Mouse (Mus musculus) kidney, embryonic 16.5 days (tissue): ENCODE results near the gene Ffar1. TPM values are rescaled to one million over a fixed set of nuclear protein-coding genes. Genes with fewer than 3 reads are reported as not detected.

Experiments used
- ATAC-seq: fragments of 200-750 bp; cut with Nextera tagmentation; 2 replicates; pipeline ENCODE4 v1.8.0; 2017; ENCODE audit warnings: moderate TSS enrichment; ENCODE audit not compliant: low FRiP score, low TSS enrichment
- H3K27ac ChIP-seq: fragments of 300-500 bp; sonication (generic); 2 replicates; pipeline ENCODE4 v1.5.1; 2014; ENCODE audit warnings: low read length
- H3K27me3 ChIP-seq: fragments of 300-500 bp; sonication (generic); 2 replicates; pipeline ENCODE4 v1.6.1; 2014; ENCODE audit warnings: low read length, control low read depth, mixed read lengths; ENCODE audit not compliant: insufficient read depth
- H3K36me3 ChIP-seq: fragments of 300-500 bp; sonication (generic); 2 replicates; pipeline ENCODE4 v1.6.1; 2014; ENCODE audit warnings: low read length, control low read depth, mixed read lengths; ENCODE audit not compliant: insufficient read depth
- H3K4me1 ChIP-seq: fragments of 300-500 bp; sonication (generic); 2 replicates; pipeline ENCODE4 v1.6.1; 2014; ENCODE audit warnings: low read length, control low read depth, mixed read lengths; ENCODE audit not compliant: insufficient read depth
- H3K4me2 ChIP-seq: fragments of 300-500 bp; sonication (generic); replicated peaks from 2 replicates; pipeline ENCODE4 v1.6.1; 2014; ENCODE audit warnings: low read depth, low read length
- H3K4me3 ChIP-seq: fragments of 300-500 bp; sonication (generic); 2 replicates; pipeline ENCODE4 v1.5.1; 2014; ENCODE audit warnings: mild to moderate bottlenecking, low read length
- H3K9ac ChIP-seq: fragments of 300-500 bp; sonication (generic); replicated peaks from 2 replicates; pipeline ENCODE4 v1.6.1; 2014; ENCODE audit warnings: low read length
- H3K9me3 ChIP-seq: fragments of 300-500 bp; sonication (generic); 2 replicates; pipeline ENCODE4 v1.6.1; 2016; ENCODE audit warnings: low read length, control low read depth
- WGBS: fragments of 180-500 bp; shearing (Covaris S2); extraction: QIAGEN DNeasy Blood & Tissue Kit; methylation state at CpG from one replicate; pipeline ENCODE4 v1.1.7; 2014; 5-methylcytosine and 5-hydroxymethylcytosine counted together
- polyA plus RNA-seq: library from polyadenylated mRNA; unstranded; fragments of >200 nt; fragmentation: Nextera tagmentation; extraction: Ambion mirVana; gene quantifications from 2 replicates; pipeline ENCODE4 v1.2.1, GENCODE M21; 2015

Ffar1 gene
- polyA plus RNA-seq, 1 experiment from 2014 or later, result not detected

- Histone ChIP-seq H3K9me3 (no peaks in the 10 kb centered on the region), H3K36me3 (no peaks in the 10 kb centered on the region), H3K4me2 (no peak overlapping the region), H3K9ac (no peak overlapping the region), H3K4me3 (no peak overlapping the region), H3K27me3 (no peaks in the 10 kb centered on the region), H3K27ac (no peak overlapping the region), H3K4me1 (peaks cover 3% of the 10 kb centered on the region)
- WGBS, result 56% methylated on average over 6 of the region's 6 CpGs
- ATAC-seq, result no peak
These were observed 41.2 kb downstream of the Ffar1 start for GRCm38 (mm10) chr7:30820131-30820530.

- peak overlapping the region; percentile 46; the same call in 1 of the 2 replicates for H3K27ac ChIP-seq
- H3K36me3 ChIP-seq, result no peaks in the 10 kb centered on the region
- 76% methylated on average over 6 of the region's 6 CpGs for WGBS
- no peak for ATAC-seq
- H3K9me3 ChIP-seq, result peaks cover 6% of the 10 kb centered on the region; the same call in 1 of the 2 replicates
- H3K27me3 ChIP-seq, result no peaks in the 10 kb centered on the region
- peaks cover 10% of the 10 kb centered on the region; the same call in 1 of the 2 replicates for H3K4me1 ChIP-seq
- H3K9ac ChIP-seq, result no peak overlapping the region
- H3K4me2 ChIP-seq, result no peak overlapping the region
- H3K4me3 ChIP-seq, result no peak overlapping the region
These were observed 49.0 kb downstream of the Ffar1 start for GRCm38 (mm10) chr7:30812291-30812807.

- Histone ChIP-seq H3K4me3 (no peak overlapping the region), H3K36me3 (no peaks in the 10 kb centered on the region), H3K4me2 (no peak overlapping the region), H3K27me3 (no peaks in the 10 kb centered on the region), H3K9me3 (peaks cover 6% of the 10 kb centered on the region; the same call in 1 of the 2 replicates), H3K4me1 (peaks cover 10% of the 10 kb centered on the region; the same call in 1 of the 2 replicates), H3K9ac (no peak overlapping the region), H3K27ac (peak overlapping the region; percentile 46; the same call in 1 of the 2 replicates)
- 0 out of 2 replicates have a peak, but pooled peaks have one; percentile 19 for ATAC-seq
- WGBS, result 46% methylated on average over 9 of the region's 9 CpGs
These were observed 49.5 kb downstream of the Ffar1 start for GRCm38 (mm10) chr7:30811757-30812290.

DNA sequence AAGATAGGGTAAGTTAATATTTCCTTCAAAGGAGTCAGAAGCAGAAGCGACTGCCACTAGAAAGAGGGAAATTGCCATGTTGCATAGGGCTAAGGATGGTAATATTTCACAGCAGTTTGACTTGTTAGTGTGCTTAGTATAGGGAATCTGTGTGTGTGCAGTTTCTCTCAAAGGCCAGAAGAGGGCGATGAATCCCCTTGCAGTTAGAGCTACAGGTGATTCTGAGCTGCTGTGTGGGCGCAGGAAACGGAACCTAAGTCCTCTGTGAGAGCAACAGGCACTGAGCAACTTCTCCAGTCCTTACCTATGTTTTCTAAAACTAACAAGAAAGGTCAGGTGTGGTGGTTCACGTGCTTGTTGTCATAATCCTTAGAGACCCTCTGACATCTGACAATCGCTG is 51.0 kb downstream of the Ffar1 start:
- no peak for ATAC-seq
- H3K4me3 ChIP-seq, result no peak overlapping the region
- H3K36me3 ChIP-seq, result no peaks in the 10 kb centered on the region
- no peaks in the 10 kb centered on the region for H3K27me3 ChIP-seq
- peaks cover 10% of the 10 kb centered on the region; the same call in 1 of the 2 replicates for H3K4me1 ChIP-seq
- no peak overlapping the region for H3K4me2 ChIP-seq
- H3K27ac ChIP-seq, result no peak overlapping the region
- no peak overlapping the region for H3K9ac ChIP-seq
- WGBS, result 54% methylated on average over 6 of the region's 6 CpGs
- peaks cover 6% of the 10 kb centered on the region; the same call in 1 of the 2 replicates for H3K9me3 ChIP-seq

Other genes starting within 250 kb of the Ffar1 start
- gene Upk1a, start 248.7 kb downstream of the Ffar1 start, polyA plus RNA-seq, result 7.9 and 13.0 TPM in 2 replicates
- gene Cox6b1, start 235.4 kb downstream of the Ffar1 start, polyA plus RNA-seq, result 1,049 TPM in 2 replicates
- not detected in 2 replicates for gene Etv2, start 225.7 kb downstream of the Ffar1 start, polyA plus RNA-seq
- 111 and 119 TPM in 2 replicates for gene Rbm42, start 211.2 kb downstream of the Ffar1 start, polyA plus RNA-seq
- 59.4 and 67.0 TPM in 2 replicates for gene Haus5, start 196.6 kb downstream of the Ffar1 start, polyA plus RNA-seq
- gene Pmis2, start 190.0 kb downstream of the Ffar1 start, polyA plus RNA-seq, result not detected in 2 replicates
- gene 2200002J24Rik, start 162.6 kb downstream of the Ffar1 start, polyA plus RNA-seq, result 0.40 and 0.51 TPM in 2 replicates
- gene Atp4a, start 149.4 kb downstream of the Ffar1 start, polyA plus RNA-seq, result 2.1 and 3.2 TPM in 2 replicates
- 209 and 225 TPM in 2 replicates for gene Tmem147, start 132.0 kb downstream of the Ffar1 start, polyA plus RNA-seq
- 0.21 and 0.45 TPM in 2 replicates for gene Gapdhs, start 117.9 kb downstream of the Ffar1 start, polyA plus RNA-seq
- 1.7 and 2.3 TPM in 2 replicates for gene Sbsn, start 110.1 kb downstream of the Ffar1 start, polyA plus RNA-seq
- gene Dmkn, start 97.8 kb downstream of the Ffar1 start, polyA plus RNA-seq, result 0.89 and 1.2 TPM in 2 replicates
- 1.0 and 1.5 TPM in 2 replicates for gene Krtdap, start 73.7 kb downstream of the Ffar1 start, polyA plus RNA-seq
- gene Ffar2, start 37.8 kb downstream of the Ffar1 start, polyA plus RNA-seq, result 0.28 and 0.30 TPM in 2 replicates
- gene Ffar3, start 5.4 kb downstream of the Ffar1 start, polyA plus RNA-seq, result 0.12 and 0.24 TPM in 2 replicates
- gene Cd22, start 18.8 kb upstream of the Ffar1 start, polyA plus RNA-seq, result 0.19 and 0.29 TPM in 2 replicates
- 0.59 and 0.74 TPM in 2 replicates for gene Mag, start 53.3 kb upstream of the Ffar1 start, polyA plus RNA-seq
- not detected in 2 replicates for gene Hamp2, start 63.1 kb upstream of the Ffar1 start, polyA plus RNA-seq
- gene Hamp, start 82.5 kb upstream of the Ffar1 start, polyA plus RNA-seq, result not detected in 2 replicates
- gene Usf2, start 95.2 kb upstream of the Ffar1 start, polyA plus RNA-seq, result 19.8 and 25.3 TPM in 2 replicates
- 72.5 and 73.5 TPM in 2 replicates for gene Lsr, start 111.9 kb upstream of the Ffar1 start, polyA plus RNA-seq
- 8.0 and 9.0 TPM in 2 replicates for gene Fam187b, start 112.2 kb upstream of the Ffar1 start, polyA plus RNA-seq
- 32.6 and 34.0 TPM in 2 replicates for gene Fxyd5, start 180.9 kb upstream of the Ffar1 start, polyA plus RNA-seq
- 11.1 and 11.4 TPM in 2 replicates for gene Fxyd7, start 189.9 kb upstream of the Ffar1 start, polyA plus RNA-seq
- gene Fxyd1, start 195.6 kb upstream of the Ffar1 start, polyA plus RNA-seq, result 45.7 and 48.3 TPM in 2 replicates
- gene Lgi4, start 197.8 kb upstream of the Ffar1 start, polyA plus RNA-seq, result 0.32 and 0.33 TPM in 2 replicates
- gene Fxyd3, start 215.1 kb upstream of the Ffar1 start, polyA plus RNA-seq, result 15.0 and 19.0 TPM in 2 replicates